Mouse (Mus musculus) heart, postnatal 14 days (tissue): ENCODE measurements around the gene Akr1d1. TPM values are rescaled to one million over a fixed set of nuclear protein-coding genes. Genes with fewer than 3 reads are reported as not detected.

ENCODE experiments used
- DNase-seq, 2 experiments: peaks; one replicate each; pipeline ENCODE4 v3.0.0; 2021 to 2022
- intact Hi-C: fragments of 180-260 bp; cut with DNase I; formaldehyde crosslinking; loops from one replicate; pipeline ENCODE4 v1.15.1; 2025
- total RNA-seq, 2 experiments: library from RNA; stranded (reverse); gene quantifications; 2 replicates each; pipeline ENCODE4 v1.2.3; 2021

The Akr1d1 gene
- total RNA-seq, 2 experiments from 2014 or later, result not detected

DNA sequence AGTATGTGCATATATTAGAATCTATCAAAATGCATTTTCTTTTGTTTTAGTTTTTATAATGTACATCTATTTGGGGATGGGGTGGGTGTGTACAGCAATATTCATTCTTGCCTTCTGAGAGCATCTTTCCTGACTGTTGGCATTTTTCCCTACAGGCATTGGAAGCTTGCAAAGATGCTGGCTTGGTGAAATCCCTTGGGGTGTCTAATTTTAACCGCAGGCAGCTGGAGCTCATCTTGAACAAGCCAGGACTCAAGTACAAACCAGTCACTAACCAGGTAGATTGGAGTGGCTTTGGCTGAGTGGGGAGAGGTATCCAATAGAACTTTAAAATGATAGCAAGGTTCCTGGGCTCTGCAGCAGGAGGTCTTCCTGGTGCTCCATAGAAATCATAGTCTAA lies 24.4 kb downstream of the Akr1d1 start:
- intact Hi-C loops, result no loop called here
- peak in 1 of 2 experiments; percentile 7 for DNase-seq

DNA sequence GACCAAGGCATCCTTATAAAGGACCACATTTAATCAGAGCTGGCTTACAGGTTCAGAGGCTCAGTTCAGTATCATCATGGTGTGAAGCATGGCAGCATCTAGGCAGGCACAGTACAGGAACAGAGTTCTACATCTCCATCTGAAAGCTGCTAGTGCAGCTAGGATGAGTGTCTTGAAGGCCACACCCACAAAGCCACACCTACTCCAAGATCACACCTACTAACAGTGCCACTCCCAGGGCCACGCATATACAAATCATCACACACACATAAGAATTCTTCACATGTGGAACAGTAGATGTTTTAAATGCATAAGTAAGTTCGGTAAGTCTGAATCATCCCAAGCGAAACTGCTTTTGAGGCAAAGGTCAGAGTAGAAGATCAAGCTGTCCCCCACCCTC lies 33.9 kb downstream of the Akr1d1 start:
- intact Hi-C loops, result no loop called here
- no peak for DNase-seq

DNA sequence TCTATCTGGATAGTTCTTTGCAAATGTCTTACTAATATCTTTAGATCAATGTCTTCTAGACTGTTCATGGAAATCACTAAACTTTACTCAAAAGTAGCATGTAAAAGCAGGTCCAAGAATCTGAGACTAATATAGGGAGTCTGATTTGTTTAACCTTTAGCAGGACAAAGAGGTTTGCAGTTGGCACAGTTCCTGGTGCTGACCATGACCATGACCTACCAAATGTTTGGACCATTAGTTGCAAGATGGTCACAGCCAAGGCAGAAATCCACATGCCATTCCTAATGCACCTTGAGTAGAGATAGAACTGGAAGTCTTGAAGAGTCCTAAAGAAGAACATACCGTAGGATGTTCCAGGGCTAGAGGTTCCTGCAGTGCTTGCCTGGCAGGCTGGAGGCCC lies 37.4 kb downstream of the Akr1d1 start:
- no peak for DNase-seq
- intact Hi-C loops, result no loop called here

DNA sequence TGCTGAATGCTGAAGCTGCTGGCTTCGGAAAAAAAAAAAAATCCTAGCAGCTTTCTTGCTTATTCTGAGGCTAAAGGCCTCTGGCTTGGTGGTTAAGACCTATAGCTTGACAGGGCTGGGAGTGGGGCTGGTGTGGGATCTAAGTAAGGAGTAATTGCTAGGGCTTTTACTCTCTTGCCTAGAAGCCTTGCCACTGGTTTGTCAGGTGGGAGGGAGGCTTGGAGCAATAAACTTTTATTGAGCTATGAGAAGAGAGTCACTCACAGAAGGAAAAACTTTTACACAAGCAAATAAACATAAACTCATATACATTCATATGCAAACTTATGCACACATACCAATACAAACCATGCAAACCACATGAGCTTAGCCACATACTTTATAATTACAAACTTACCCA lies 42.0 kb downstream of the Akr1d1 start:
- DNase-seq, result no peak
- intact Hi-C loops, result no loop called here

- no peak for DNase-seq
- intact Hi-C loops, result no loop called here
These were observed 43.0 kb downstream of the Akr1d1 start for GRCm38 (mm10) chr6:37572935-37573334.

GRCm38 (mm10) chr6:37580476-37580875 lies 50.5 kb downstream of the Akr1d1 start:
- intact Hi-C loops, result no loop called here

GRCm38 (mm10) chr6:37589340-37589962 lies 59.5 kb downstream of the Akr1d1 start:
- DNase-seq, result peak; percentile 41 to 61
- intact Hi-C loops, result loop anchor here (2.0 to 5.0 kb wide), 2 partner anchors 373 to 475 kb away; no protein-coding TSS in a partner anchor

More at GRCm38 (mm10) chr6:37580476-37580875, 50.5 kb downstream of the Akr1d1 start:
- no peak for DNase-seq

GRCm38 (mm10) chr6:37590800-37591199 lies 60.8 kb downstream of the Akr1d1 start:
- intact Hi-C loops, result loop anchor here (5.0 to 10.0 kb wide), 2 partner anchors 282 to 344 kb away; partner anchors contain the start of gene Trim24

GRCm38 (mm10) chr6:37592101-37593032 lies 62.4 kb downstream of the Akr1d1 start:
- intact Hi-C loops, result loop anchor here (5.0 to 10.0 kb wide), 2 partner anchors 280 to 342 kb away; partner anchors contain the start of gene Trim24
- peak; percentile 50 to 58 for DNase-seq

More at GRCm38 (mm10) chr6:37590800-37591199, 60.8 kb downstream of the Akr1d1 start:
- DNase-seq, result no peak

- DNase-seq, result no peak
- intact Hi-C loops, result loop anchor here (5.0 to 10.0 kb wide), 2 partner anchors 279 to 342 kb away; partner anchors contain the start of gene Trim24
These were observed 63.0 kb downstream of the Akr1d1 start for GRCm38 (mm10) chr6:37593033-37593374.

DNA sequence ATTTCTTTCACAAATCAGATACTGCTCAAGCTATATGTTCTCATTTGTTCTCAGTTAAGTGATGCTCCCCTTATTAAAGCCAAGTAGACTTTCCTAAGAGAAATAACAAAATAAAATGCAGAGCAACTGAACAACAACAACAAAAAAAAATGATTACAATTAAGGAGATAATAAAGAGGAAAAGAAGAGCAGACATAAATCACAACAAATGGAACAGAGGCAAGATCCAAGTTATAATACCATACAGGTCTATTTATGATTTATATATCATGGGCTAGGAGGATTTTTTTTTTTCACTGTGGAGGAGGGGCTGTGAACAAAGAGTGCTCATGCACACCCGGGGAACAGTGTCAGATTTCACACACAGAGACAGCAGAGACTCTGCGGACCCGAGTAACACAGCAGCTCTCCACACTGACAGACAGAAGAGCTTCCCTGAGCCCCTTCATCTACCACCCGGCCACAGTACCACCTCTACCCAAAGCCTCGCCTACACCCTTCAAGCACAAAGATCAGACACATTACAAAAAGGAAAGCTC lies 63.6 kb downstream of the Akr1d1 start:
- intact Hi-C loops, result loop anchor here (5.0 to 10.0 kb wide), 2 partner anchors 279 to 341 kb away; partner anchors contain the start of gene Trim24
- DNase-seq, result no peak

GRCm38 (mm10) chr6:37597088-37597487 lies 67.1 kb downstream of the Akr1d1 start:
- intact Hi-C loops, result loop anchor here (10.0 kb wide), 1 partner anchor 338 kb away; no protein-coding TSS in a partner anchor
- DNase-seq, result no peak

GRCm38 (mm10) chr6:37598033-37598432 lies 68.1 kb downstream of the Akr1d1 start:
- no peak for DNase-seq
- intact Hi-C loops, result loop anchor here (10.0 kb wide), 1 partner anchor 337 kb away; no protein-coding TSS in a partner anchor

- intact Hi-C loops, result loop anchor here (5.0 kb wide), 2 partner anchors 121 to 136 kb away; no protein-coding TSS in a partner anchor
These were observed 71.1 kb downstream of the Akr1d1 start for GRCm38 (mm10) chr6:37600976-37601498.

DNA sequence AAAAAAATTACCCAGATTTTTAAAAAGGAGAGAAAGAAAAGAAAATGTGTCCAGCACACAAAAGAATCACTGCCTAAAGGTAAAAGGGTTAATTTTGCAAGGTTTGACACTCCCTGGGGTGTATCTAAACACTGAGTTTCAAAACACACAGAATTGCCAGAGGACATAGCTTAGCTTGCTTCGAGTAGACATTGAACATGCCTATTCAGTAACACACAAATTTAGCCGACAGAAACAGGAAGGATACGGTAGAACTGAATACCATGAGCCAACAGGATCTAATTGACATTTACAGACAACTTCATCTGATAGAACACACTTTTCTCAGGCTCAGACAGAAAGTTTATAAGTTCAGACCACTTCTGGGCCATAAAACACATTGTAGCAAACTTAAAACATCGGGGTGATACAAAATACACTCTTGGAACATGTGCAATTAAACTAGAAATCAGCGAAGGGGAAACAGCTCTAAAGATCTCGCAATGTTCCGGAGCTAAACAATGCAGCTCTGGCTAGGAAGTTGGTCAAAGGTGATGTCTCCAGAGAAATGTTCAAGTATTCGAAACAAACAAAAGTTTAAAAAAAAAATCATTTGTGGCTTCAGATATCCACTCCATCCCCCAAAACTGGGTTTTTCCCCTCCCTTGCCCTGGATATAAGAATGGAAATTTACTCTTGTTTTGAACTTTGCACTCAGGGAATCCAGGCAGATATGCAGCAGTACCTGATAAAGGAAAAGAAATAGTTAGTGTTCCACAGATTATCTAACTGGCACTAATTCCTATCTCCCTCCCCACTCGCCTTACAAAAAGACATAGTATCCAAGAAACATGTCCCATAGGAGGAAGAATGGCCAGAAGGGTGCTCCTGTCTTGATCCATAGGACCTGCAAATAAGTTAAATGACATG lies 73.1 kb downstream of the Akr1d1 start:
- intact Hi-C loops, result loop anchor here (5.0 kb wide), 2 partner anchors 119 to 134 kb away; no protein-coding TSS in a partner anchor
- no peak for DNase-seq

More at GRCm38 (mm10) chr6:37600976-37601498, 71.1 kb downstream of the Akr1d1 start:
- DNase-seq, result no peak

DNA sequence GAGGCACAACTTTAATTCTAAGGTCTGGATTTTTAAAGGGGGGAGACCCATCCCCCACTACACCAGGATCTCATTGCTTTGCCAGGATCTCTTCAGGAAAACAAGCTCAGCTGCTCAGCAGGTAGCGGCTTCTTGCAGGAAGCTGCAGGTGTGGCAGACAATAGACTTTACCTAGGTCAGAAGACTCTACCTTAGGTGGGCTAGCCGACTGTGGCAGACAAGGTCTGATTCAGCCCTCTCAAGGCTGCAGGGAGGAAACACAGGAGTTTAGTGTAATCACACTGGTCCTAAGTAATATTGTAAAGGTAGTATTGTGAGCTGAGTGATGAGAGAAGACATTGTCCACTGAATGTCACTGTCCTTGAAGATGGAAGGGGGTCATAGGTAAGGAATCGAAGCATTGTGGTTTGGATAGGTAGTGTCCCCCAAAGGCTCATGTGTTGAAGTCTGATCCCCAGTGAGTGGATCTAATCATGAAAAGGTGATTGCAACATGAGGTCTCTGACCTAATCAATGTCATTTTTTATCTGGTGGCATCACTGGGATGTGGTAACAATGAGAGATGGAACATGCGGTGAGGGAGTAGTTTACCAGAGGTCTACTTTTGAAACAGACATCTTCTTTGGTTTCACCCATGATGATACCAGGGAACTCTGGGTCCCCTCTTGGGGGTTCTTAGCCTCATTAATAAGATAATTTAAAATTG lies 74.4 kb downstream of the Akr1d1 start:
- no peak for DNase-seq
- intact Hi-C loops, result loop anchor here (5.0 kb wide), 2 partner anchors 118 to 133 kb away; no protein-coding TSS in a partner anchor

GRCm38 (mm10) chr6:37604884-37605269 lies 74.9 kb downstream of the Akr1d1 start:
- intact Hi-C loops, result loop anchor here (5.0 kb wide), 2 partner anchors 117 to 132 kb away; no protein-coding TSS in a partner anchor
- DNase-seq, result no peak

DNA sequence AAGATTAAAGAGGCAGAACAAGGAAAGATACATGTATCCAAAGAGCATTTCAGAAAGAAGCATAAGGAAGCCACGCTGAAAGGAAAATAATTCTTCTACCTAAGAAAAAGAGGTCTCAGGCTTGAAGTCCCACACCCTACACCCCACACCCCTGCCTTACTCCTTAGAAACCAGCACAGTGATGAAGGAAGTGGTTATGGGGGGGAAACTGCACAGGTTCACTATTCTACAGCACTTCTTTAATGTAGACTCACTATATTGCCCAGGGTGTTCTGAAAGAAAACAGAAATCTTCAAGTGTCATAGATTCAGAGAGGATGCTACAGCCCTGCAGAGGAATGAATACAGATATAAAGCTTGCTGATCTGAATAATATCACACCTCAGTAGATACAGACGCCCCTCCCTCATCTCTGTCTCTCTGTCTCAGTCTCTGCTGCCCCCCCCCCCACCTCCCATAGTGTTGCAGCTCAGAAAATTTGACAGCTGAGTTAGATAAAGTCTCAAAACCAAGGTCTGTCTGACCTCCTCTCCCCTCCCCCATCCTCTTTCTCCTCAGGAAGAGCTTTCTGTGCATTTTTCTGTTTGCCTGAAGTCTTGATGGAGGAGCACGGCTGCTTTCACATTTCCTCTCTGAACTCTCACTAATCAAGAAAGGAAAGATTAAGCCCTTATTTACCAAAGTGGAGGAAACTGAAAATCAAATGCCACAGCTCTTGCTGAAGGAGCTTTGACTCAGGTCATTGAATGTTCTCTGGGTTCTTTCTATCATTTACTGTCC lies 77.7 kb downstream of the Akr1d1 start:
- intact Hi-C loops, result no loop called here
- DNase-seq, result no peak
